Mouse (Mus musculus): ENCODE data around the gene Cdt1.

- TF ChIP-seq GATA2 (IDR thresholded peaks at IDR 0.05; ENCODE audit: borderline replicate concordance, low read depth, low read length): no peak
- TF ChIP-seq CTCF (IDR thresholded peaks at IDR 0.05; ENCODE audit: low read depth, low read length): peak; percentile 94
Measured at GRCm38 (mm10) chr8:122551265-122552051, 16.4 kb upstream of the Cdt1 start, which contains the start of gene Piezo1.

All from G1E (cell line).